Mouse (Mus musculus) heart, embryonic 11.5 days (tissue): ENCODE measurements around the gene Emilin1. TPM values are rescaled to one million over a fixed set of nuclear protein-coding genes. Genes with fewer than 3 reads are reported as not detected.

ENCODE experiments used
- ATAC-seq: fragments of 200-750 bp; cut with Nextera tagmentation; replicated peaks from 2 replicates; pipeline ENCODE4 v1.8.0; 2017; ENCODE audit warnings: moderate library complexity; ENCODE audit not compliant: insufficient number of reproducible peaks, low FRiP score, low TSS enrichment
- H3K27ac ChIP-seq: fragments of 300-500 bp; sonication (generic); 2 replicates; pipeline ENCODE4 v1.5.1; 2014; ENCODE audit warnings: mild to moderate bottlenecking, low read depth, low read length
- H3K27me3 ChIP-seq: fragments of 300-500 bp; sonication (generic); 2 replicates; pipeline ENCODE4 v1.6.1; 2014; ENCODE audit warnings: mild to moderate bottlenecking, low read length, mixed read lengths; ENCODE audit not compliant: control insufficient read depth, insufficient read depth
- H3K36me3 ChIP-seq: fragments of 300-500 bp; sonication (generic); 2 replicates; pipeline ENCODE4 v1.6.1; 2014; ENCODE audit warnings: mild to moderate bottlenecking, low read length, moderate library complexity, mixed read lengths; ENCODE audit not compliant: control insufficient read depth, insufficient read depth
- H3K4me1 ChIP-seq: fragments of 300-500 bp; sonication (generic); 2 replicates; pipeline ENCODE4 v1.6.1; 2014; ENCODE audit warnings: low read length; ENCODE audit not compliant: control insufficient read depth, insufficient read depth
- H3K4me2 ChIP-seq: fragments of 300-500 bp; sonication (generic); 2 replicates; pipeline ENCODE4 v1.6.1; 2014; ENCODE audit warnings: mild to moderate bottlenecking, moderate library complexity
- H3K4me3 ChIP-seq: fragments of 300-500 bp; sonication (generic); 2 replicates; pipeline ENCODE4 v1.5.1; 2014; ENCODE audit warnings: low read depth, low read length
- H3K9ac ChIP-seq: fragments of 300-500 bp; sonication (generic); 2 replicates; pipeline ENCODE4 v1.6.1; 2014; ENCODE audit warnings: mild to moderate bottlenecking, low read depth, low read length, moderate library complexity
- H3K9me3 ChIP-seq: fragments of 300-500 bp; sonication (generic); replicated peaks from 2 replicates; pipeline ENCODE4 v1.6.1; 2016; ENCODE audit warnings: low read length; ENCODE audit not compliant: control insufficient read depth
- WGBS: fragments of 180-500 bp; shearing (Covaris S2); extraction: QIAGEN DNeasy Blood & Tissue Kit; methylation state at CpG from one replicate; pipeline ENCODE4 v1.1.7; 2014; ENCODE audit not compliant: insufficient replicate concordance; 5-methylcytosine and 5-hydroxymethylcytosine counted together
- polyA plus RNA-seq: library from polyadenylated mRNA; unstranded; fragments of >200 nt; fragmentation: Nextera tagmentation; extraction: Ambion mirVana; gene quantifications from 2 replicates; pipeline ENCODE4 v1.2.1, GENCODE M21; 2014

The Emilin1 gene
- polyA plus RNA-seq, 1 experiment from 2014 or later: 90.5 TPM

GRCm38 (mm10) chr5:30954065-30954464 is 40.9 kb downstream of the Emilin1 start:
- Histone ChIP-seq H3K4me2 (no peak overlapping the region), H3K9ac (no peak overlapping the region), H3K27me3 (no peaks in the 10 kb centered on the region), H3K36me3 (peaks cover 36% of the 10 kb centered on the region), H3K9me3 (no peaks in the 10 kb centered on the region), H3K4me3 (no peak overlapping the region), H3K27ac (no peak overlapping the region), H3K4me1 (peaks cover 22% of the 10 kb centered on the region)
- ATAC-seq: no peak
- 92% methylated on average over 6 of the region's 6 CpGs for WGBS

DNA sequence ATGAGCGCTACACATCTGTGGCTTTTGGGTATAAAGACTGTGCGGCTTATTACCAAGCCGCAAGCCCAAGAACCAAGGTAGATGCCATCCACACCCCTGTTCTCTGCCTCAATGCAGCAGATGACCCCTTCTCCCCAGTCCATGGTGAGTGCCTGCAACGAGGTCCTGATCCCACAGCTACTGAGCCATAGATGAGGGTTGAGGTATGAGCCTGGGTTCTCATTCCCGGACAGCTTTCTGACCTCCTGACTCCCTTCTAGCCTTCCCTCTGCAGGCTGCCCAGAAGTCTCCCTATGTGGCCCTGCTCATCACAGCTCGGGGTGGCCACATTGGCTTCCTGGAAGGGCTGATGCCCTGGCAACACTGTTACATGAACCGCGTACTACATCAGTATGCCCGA is 41.4 kb downstream of the Emilin1 start:
- ATAC-seq: no peak
- Histone ChIP-seq H3K9ac (no peak overlapping the region), H3K4me2 (no peak overlapping the region), H3K36me3 (peaks cover 36% of the 10 kb centered on the region), H3K4me1 (peaks cover 22% of the 10 kb centered on the region), H3K4me3 (no peak overlapping the region), H3K27ac (no peak overlapping the region), H3K27me3 (no peaks in the 10 kb centered on the region), H3K9me3 (no peaks in the 10 kb centered on the region)
- 91% methylated on average over 9 of the region's 9 CpGs for WGBS

DNA sequence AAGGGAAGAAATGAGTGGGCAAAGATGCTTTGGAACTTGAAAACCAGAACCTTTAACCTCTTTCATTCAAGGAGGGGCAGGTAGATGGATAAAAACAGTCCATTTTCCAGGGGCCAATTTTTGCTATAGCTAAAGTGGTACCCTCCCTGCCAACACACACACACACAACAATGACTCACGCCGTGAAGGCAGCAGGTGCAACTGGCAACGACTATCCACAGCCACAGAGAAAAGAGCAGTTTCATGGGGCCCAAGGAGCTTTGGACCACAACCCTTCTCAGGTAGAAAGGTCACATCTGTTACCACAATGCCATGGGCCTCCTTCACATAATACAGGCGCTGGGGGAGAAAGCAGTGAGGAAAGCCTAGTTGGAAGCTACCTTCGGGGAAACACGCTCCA is 42.5 kb downstream of the Emilin1 start:
- ATAC-seq: no peak
- Histone ChIP-seq H3K36me3 (peaks cover 36% of the 10 kb centered on the region), H3K4me1 (peaks cover 14% of the 10 kb centered on the region), H3K9me3 (no peaks in the 10 kb centered on the region), H3K27me3 (no peaks in the 10 kb centered on the region), H3K9ac (no peak overlapping the region), H3K4me3 (no peak overlapping the region), H3K4me2 (no peak overlapping the region), H3K27ac (no peak overlapping the region)
- WGBS: 92% methylated on average over 6 of the region's 6 CpGs

DNA sequence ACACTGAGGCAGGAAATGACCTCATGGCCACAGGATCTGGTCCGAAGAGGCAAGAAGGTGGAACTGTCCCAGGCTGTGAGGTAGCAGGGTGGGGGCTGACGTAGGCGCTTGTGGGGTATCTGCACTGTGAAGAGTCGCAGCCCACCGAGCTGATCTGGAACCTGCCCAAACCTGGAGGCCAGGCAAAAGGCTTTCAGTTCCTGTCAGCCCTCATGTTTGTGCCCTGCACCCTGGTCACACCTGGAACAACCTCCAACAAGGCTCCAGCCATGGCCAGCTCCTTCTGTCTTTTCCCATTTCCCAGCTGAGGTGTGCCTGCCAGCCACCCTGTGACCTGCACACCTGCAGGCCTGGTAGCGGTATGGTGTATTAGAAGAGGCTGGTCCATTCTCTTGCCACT is 44.7 kb downstream of the Emilin1 start:
- ATAC-seq: no peak
- WGBS: 93% methylated on average over 6 of the region's 6 CpGs
- H3K9ac ChIP-seq: no peak overlapping the region

GRCm38 (mm10) chr5:30959198-30959854 is 46.1 kb downstream of the Emilin1 start:
- peak overlapping the region; percentile 69 for H3K4me2 ChIP-seq
- no peak for ATAC-seq
- peak overlapping the region; percentile 88 for H3K9ac ChIP-seq
- H3K36me3 ChIP-seq: peaks cover 27% of the 10 kb centered on the region
- no peaks in the 10 kb centered on the region for H3K27me3 ChIP-seq
- H3K4me3 ChIP-seq: peak overlapping the region; percentile 91
- 34% methylated on average over 19 of the region's 19 CpGs for WGBS
- peak overlapping the region; percentile 86 for H3K27ac ChIP-seq
- no peaks in the 10 kb centered on the region for H3K9me3 ChIP-seq
- peaks cover 12% of the 10 kb centered on the region for H3K4me1 ChIP-seq

More for the DNA sequence above, 44.7 kb downstream of the Emilin1 start:
- peaks cover 12% of the 10 kb centered on the region for H3K4me1 ChIP-seq
- no peak overlapping the region for H3K4me3 ChIP-seq
- H3K9me3 ChIP-seq: no peaks in the 10 kb centered on the region
- no peak overlapping the region for H3K27ac ChIP-seq
- H3K4me2 ChIP-seq: no peak overlapping the region
- H3K36me3 ChIP-seq: peaks cover 33% of the 10 kb centered on the region
- H3K27me3 ChIP-seq: no peaks in the 10 kb centered on the region

GRCm38 (mm10) chr5:30959966-30960501 is 46.8 kb downstream of the Emilin1 start, which contains the start of gene Preb:
Preb (minus strand) TSS chr5:30960361.
- Histone ChIP-seq H3K4me1 (peaks cover 12% of the 10 kb centered on the region), H3K9ac (peak within 1 kb of the TSS; percentile 88), H3K27me3 (no peaks in the 10 kb centered on the region), H3K4me3 (peak within 1 kb of the TSS; percentile 91), H3K4me2 (peak within 1 kb of the TSS; percentile 69), H3K9me3 (no peaks in the 10 kb centered on the region), H3K27ac (peak within 1 kb of the TSS; percentile 86), H3K36me3 (peaks cover 20% of the 10 kb centered on the region)
- WGBS: under 1% methylated on average over 56 of the region's 56 CpGs
- peak; percentile 92 for ATAC-seq

GRCm38 (mm10) chr5:30960814-30961213 is 47.6 kb downstream of the Emilin1 start:
- no peak for ATAC-seq
- H3K27ac ChIP-seq: no peak overlapping the region
- no peaks in the 10 kb centered on the region for H3K27me3 ChIP-seq
- peak overlapping the region; percentile 88; the same call in 1 of the 2 replicates for H3K9ac ChIP-seq
- H3K4me3 ChIP-seq: no peak overlapping the region
- 88% methylated on average over 2 of the region's 2 CpGs for WGBS
- H3K9me3 ChIP-seq: no peaks in the 10 kb centered on the region
- H3K4me1 ChIP-seq: peaks cover 12% of the 10 kb centered on the region
- peak overlapping the region; percentile 69 for H3K4me2 ChIP-seq
- H3K36me3 ChIP-seq: peaks cover 13% of the 10 kb centered on the region

DNA sequence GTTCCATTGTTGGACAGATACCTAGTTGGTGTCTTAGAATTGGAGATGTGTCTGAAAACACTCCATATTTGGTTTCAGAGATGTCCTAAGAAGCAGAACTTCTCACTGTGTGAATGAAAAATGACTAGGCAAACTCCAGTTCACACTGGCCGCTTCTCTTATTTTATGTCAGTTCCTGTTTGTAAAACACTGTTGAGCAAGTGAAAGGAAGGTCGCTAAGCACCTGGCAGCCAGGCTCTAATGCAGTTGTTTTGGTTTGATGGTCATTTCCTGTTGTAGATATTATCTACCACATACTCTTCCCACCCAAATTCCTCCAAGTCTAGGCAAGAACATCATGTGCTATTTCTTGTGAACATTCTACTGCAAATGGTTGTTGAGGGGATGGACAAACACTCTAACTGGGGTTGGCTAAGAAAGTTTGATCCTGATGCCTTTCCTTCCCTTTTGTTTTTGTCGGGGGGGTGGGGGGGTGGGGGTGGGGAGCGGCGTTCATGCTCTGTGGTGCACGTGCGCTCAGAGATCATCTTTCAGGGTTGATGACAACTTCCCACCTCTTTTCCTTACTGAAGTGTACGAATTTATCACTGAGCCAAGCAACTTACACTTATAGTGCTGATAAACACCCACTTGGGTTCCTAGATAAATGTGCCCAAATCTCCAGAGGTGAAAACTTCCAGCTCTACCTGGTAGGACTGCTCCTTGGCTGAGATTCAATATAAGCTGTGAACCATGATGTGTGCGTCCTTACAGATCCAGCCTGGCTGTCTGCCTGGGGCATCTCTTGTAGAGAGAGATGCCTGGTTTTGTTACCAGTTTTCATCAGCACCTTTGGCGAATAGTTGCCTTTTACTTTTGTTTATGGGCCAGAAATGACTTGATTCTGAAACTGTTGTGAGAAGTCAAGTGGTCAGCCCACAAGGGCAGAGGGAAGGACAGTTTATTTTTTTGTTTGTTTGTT is 48.6 kb downstream of the Emilin1 start:
- no peak overlapping the region for H3K4me2 ChIP-seq
- 57% methylated on average over 10 of the region's 10 CpGs for WGBS
- H3K36me3 ChIP-seq: peaks cover 10% of the 10 kb centered on the region
- H3K9ac ChIP-seq: no peak overlapping the region
- no peaks in the 10 kb centered on the region for H3K27me3 ChIP-seq
- H3K4me3 ChIP-seq: no peak overlapping the region
- peaks cover 12% of the 10 kb centered on the region for H3K4me1 ChIP-seq
- ATAC-seq: no peak
- no peak overlapping the region for H3K27ac ChIP-seq
- H3K9me3 ChIP-seq: no peaks in the 10 kb centered on the region
